Mouse (Mus musculus) heart, adult 11 months (tissue): ENCODE measurements at regions not wholly inside any gene's neighbourhood (a gene's known extent, or its start where the extent isn't known, plus 50 kb on each side); places are given as distances from the start of the nearest gene placed in this dataset.

ENCODE experiments used
- DNase-seq: peaks from one replicate; pipeline ENCODE4 v3.0.0; 2022

GRCm38 (mm10) chr16:37459533-37459890 lies 74.8 kb upstream of the Stxbp5l start:
- DNase-seq: no peak

GRCm38 (mm10) chr16:37458592-37459532 lies 74.1 kb upstream of the Stxbp5l start:
- DNase-seq: no peak

GRCm38 (mm10) chr16:37455971-37456370 lies 71.2 kb upstream of the Stxbp5l start:
- DNase-seq: no peak

GRCm38 (mm10) chr16:37449846-37450245 lies 65.1 kb upstream of the Stxbp5l start:
- peak; percentile 31 for DNase-seq

GRCm38 (mm10) chr16:37445756-37446155 lies 61.0 kb upstream of the Stxbp5l start:
- DNase-seq: peak; percentile 59

GRCm38 (mm10) chr16:37442936-37443335 lies 58.2 kb upstream of the Stxbp5l start:
- DNase-seq: peak; percentile 78

GRCm38 (mm10) chr16:37442481-37442880 lies 57.7 kb upstream of the Stxbp5l start:
- DNase-seq: peak; percentile 22

- DNase-seq: peak; percentile 94
These were observed 55.9 kb upstream of the Stxbp5l start for GRCm38 (mm10) chr16:37440628-37441164.
